Mouse (Mus musculus) bone marrow, adult 2 months (tissue): ENCODE results near the gene Teddm1a.

Experiments
- CTCF ChIP-seq: fragments of 200-500 bp; IDR thresholded peaks from 2 replicates; pipeline ENCODE4 v1.5.1; 2011; ENCODE audit warnings: low read length, control low read depth; ENCODE audit not compliant: control insufficient read depth, insufficient read depth
- POLR2A ChIP-seq: fragments of 200-500 bp; IDR thresholded peaks from 2 replicates; pipeline ENCODE4 v1.6.1; 2011; ENCODE audit warnings: low read depth, mild to moderate bottlenecking, control low read depth, low read length, borderline replicate concordance; ENCODE audit not compliant: control insufficient read depth

DNA sequence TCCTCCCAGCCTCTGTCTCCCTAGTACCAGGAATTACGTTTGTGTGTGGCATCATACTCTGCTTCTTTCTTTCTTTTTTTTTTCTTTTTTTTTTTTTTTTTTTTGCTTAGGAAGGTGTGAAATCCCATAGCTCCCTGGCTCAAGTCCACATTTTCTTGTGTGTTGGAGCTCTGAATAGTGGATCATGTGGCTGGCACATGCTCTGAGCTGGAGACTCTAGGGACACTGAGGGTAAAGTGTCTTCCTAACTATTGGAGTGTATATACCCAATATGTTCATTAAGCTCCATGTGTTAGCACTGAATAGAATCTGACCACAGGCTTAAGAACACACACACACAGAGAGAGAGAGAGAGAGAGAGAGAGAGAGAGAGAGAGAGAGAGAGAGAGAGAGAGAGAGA, 42.2 kb downstream of the Teddm1a start:
- TF ChIP-seq POLR2A (no peak), CTCF (no peak)
